Mouse (Mus musculus): ENCODE measurements around the gene Phactr3.

Gene Phactr3

DNA sequence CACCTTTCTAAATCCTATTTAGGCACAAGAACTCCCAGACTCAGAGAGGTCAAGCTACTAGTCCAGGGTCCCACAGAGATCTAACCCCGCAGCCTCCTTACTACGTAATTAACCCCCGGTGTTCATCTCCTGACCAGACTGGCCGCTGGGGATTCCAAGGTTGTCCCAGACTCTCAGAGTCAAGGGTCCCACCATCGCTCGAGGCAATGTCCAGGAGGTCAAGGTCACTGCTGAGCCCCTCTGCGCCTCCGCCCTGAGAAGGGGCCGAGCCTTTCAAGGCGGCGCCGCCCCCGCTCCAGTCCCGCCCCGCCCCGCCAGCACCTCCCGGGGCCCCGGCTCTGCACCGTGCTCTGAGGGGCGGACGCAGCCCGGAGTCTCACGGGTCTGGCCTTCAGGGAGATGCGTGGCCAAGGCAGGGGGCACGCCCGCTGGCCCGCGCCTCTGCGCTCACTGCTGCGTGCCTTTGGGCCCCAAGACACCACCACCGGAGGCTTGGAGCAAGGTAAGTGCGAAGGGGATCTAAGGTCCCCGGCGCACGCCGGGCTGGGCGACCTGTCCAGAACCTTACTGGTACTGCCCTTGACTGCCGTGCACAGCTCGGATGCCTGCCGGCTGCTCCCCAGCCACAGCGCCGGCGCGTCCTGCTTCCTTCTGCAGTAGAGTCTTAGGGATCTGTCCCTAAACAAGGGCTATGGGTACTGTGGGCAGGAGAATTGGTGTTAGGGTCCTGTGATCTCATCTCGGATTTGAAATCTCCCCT is at the start of gene Phactr3:
Gene Phactr3 (plus strand): TSS at position 175 of the 760 bp plus-strand sequence.
- no peak for DNase-seq (ENCODE audit: low spot score in 2 of 2)

- DNase-seq (ENCODE audit: low spot score in 2 of 2): peak; percentile 39 to 47
Observed at GRCm38 (mm10) chr2:178078166-178078717, 40.5 kb upstream of the Phactr3 start, which contains the start of gene Zfp931. Zfp931 (minus strand) TSS chr2:178078476.

- DNase-seq (ENCODE audit: low spot score in 2 of 2): no peak
Observed at GRCm38 (mm10) chr2:178089586-178089985, 29.2 kb upstream of the Phactr3 start.

- DNase-seq (ENCODE audit: low spot score in 2 of 2): peak; percentile 68 to 81
Observed at GRCm38 (mm10) chr2:178098021-178098420, 20.8 kb upstream of the Phactr3 start.

DNA sequence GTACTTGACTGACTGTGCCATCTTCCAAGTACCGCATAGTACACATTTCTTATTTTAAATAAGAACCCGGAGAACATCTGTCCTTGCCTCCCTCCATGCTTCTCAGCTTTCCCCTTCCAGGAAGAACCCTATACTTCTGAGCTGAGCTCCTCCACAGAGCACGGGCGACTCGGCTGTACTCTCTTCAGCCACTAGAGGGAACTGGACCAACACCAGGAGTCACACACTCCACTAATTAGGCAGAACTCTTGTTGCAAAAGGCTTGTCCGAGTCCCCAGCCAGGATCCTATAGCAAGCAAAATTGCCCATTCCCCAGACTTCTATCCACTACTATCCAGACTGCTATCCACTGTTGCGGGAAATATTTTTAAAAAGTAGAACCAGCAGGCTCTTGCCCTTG is 16.8 kb upstream of the Phactr3 start:
- peak; percentile 52 to 83 for DNase-seq (ENCODE audit: low spot score in 2 of 2)

GRCm38 (mm10) chr2:178117946-178118345 is 829 bp upstream of the Phactr3 start:
- DNase-seq (ENCODE audit: low spot score in 2 of 2): peak; percentile 41 to 62

GRCm38 (mm10) chr2:178119561-178120355 is 983 bp downstream of the Phactr3 start:
- DNase-seq (ENCODE audit: low spot score in 2 of 2): no peak

- no peak for DNase-seq (ENCODE audit: low spot score in 2 of 2)
Observed at GRCm38 (mm10) chr2:178120356-178120645, 1.5 kb downstream of the Phactr3 start.

DNA sequence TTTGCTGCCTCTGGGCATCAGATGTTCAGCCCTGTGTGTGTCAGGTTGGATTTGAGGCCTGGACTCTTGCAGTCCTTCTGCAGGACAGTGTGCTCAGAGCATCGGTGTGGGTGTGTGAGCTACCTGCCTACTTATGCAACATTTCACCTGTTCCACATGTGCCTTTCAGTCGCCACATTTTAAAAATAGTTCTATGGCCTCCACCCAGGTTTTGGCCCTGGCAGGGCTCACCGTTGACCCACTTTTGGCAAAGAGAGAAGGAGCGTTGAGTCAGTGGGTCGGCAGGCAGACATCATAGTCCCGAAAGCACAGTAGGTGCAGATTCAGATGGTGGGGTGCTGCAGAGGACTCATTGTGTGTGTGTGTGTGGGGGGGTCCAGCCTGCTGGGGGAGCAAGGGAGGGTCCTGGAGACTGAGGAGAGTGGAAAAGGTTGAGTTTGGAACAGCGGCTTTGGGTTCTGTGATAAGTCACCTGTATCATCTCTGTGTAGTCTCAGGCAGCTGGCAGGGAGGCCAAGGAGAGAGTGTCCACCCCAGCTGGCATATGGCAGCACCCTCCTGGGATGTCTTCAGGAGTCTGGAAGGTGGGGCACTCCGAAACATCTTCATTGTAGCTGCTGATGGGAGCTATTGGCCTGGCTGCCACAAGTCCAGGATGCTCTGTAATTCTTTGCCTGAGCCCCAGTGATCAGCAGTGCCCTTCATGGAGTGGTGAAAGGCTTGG is 2.0 kb downstream of the Phactr3 start:
- no peak for DNase-seq (ENCODE audit: low spot score in 2 of 2)

DNA sequence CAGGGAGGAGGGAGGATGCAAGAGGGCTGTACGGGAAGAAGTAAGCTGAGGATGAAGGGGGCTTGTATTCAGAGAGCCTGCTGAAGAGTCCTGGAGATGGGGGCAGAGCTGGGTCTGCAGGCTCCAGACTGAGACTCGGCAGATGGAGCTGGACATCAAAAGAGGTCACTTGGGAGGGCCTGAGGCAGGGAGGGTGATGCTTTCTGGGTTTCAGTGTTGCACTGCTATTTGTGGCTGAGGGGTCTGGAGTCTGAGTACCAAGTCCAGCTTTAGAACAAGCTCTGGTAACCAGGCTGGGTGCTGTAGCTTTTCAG is 2.6 kb downstream of the Phactr3 start:
- no peak for DNase-seq (ENCODE audit: low spot score in 2 of 2)

- peak in 1 of 2 experiments; percentile 0 for DNase-seq (ENCODE audit: low spot score in 2 of 2)
Observed at GRCm38 (mm10) chr2:178121946-178122665, 3.3 kb downstream of the Phactr3 start.

DNA sequence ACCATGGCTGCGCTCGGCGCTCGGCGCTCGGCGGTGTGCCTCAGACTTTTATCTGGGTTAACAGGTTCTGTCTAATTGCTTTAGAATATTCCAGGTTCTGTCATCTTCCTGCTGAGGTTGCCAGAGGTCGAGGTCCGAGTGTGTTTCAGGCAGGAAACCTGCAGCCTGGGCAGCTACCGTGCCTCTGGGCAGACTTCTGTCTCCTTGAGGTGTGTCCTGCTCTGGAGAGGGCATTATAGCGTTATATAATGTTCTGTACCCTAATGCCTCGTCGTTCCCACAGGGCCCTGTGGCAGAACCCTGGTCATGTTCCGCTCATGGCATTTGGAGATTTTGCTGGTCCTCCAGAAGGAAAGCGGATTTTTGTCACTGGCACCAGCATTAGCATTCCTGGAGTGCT is 4.7 kb downstream of the Phactr3 start:
- no peak for DNase-seq (ENCODE audit: low spot score in 2 of 2)

GRCm38 (mm10) chr2:178125427-178125826 is 6.7 kb downstream of the Phactr3 start:
- DNase-seq (ENCODE audit: low spot score in 2 of 2): peak in 1 of 2 experiments; percentile 0

GRCm38 (mm10) chr2:178126041-178126820 is 7.5 kb downstream of the Phactr3 start:
- peak in 1 of 2 experiments; percentile 0 for DNase-seq (ENCODE audit: low spot score in 2 of 2)

- peak in 1 of 2 experiments; percentile 0 for DNase-seq (ENCODE audit: low spot score in 2 of 2)
Observed at GRCm38 (mm10) chr2:178128594-178128993, 9.8 kb downstream of the Phactr3 start.

- DNase-seq (ENCODE audit: low spot score in 2 of 2): peak in 1 of 2 experiments; percentile 28
Observed at GRCm38 (mm10) chr2:178129161-178129560, 10.4 kb downstream of the Phactr3 start.

GRCm38 (mm10) chr2:178129676-178130075 is 10.9 kb downstream of the Phactr3 start:
- peak in 1 of 2 experiments; percentile 0 for DNase-seq (ENCODE audit: low spot score in 2 of 2)

DNA sequence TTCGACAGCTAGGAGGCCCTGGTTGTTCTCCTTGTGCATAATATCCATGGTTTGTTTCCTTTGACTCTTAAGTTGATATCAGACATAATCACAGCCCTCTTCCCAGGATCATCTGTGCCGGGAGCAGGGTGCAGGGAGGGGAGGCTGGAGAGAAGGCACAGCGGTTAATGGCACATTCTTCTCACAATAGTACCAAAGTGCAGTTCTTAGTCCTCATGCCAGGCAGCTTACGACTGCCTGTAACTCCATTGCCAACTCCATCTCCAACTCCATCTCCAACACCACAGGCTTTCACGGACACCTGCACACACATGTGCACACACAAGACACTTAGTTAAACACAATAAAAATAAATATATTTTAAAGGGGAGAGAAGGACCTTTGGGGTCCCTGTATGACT is 11.8 kb downstream of the Phactr3 start:
- no peak for DNase-seq (ENCODE audit: low spot score in 2 of 2)

DNA sequence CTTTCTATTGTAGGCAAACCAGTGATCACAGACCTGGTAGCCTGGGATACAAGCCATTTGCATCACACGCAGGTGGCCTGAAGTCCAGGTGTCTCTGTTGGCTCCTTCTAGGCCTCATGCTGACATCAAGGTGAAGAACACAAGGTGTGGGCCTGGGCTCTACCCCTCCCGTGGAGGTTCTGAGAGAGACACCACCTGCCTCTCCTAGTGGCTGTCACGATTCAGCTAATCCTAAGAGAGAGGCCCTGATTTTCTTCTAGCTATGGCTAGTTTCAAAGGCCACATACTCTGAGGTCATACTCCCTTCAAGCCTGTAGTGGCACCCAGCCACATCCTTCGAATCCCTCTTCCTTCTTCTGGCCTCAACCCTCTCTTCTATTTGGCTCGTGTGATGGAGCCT is 12.2 kb downstream of the Phactr3 start:
- no peak for DNase-seq (ENCODE audit: low spot score in 2 of 2)

- DNase-seq (ENCODE audit: low spot score in 2 of 2): no peak
Observed at GRCm38 (mm10) chr2:178131606-178132365, 13.0 kb downstream of the Phactr3 start.
